Mouse (Mus musculus) stomach, postnatal 0 days (tissue): ENCODE data around the gene Syt3. TPM values are rescaled to one million over a fixed set of nuclear protein-coding genes. Genes with fewer than 3 reads are reported as not detected.

ENCODE experiments used
- ATAC-seq: fragments of 200-750 bp; cut with Nextera tagmentation; 2 replicates; pipeline ENCODE4 v1.8.0; 2017; ENCODE audit not compliant: low FRiP score, low TSS enrichment
- DNase-seq: peaks from one replicate; pipeline ENCODE4 v3.0.0-alpha.2; 2016; ENCODE audit warnings: low spot score
- H3K27ac ChIP-seq: fragments of 300-500 bp; sonication (generic); replicated peaks from 2 replicates; pipeline ENCODE4 v1.5.1; 2014; ENCODE audit warnings: mild to moderate bottlenecking, control low read depth
- H3K27me3 ChIP-seq: fragments of 300-500 bp; sonication (generic); 2 replicates; pipeline ENCODE4 v1.6.1; 2014; ENCODE audit warnings: low read length; ENCODE audit not compliant: control insufficient read depth, insufficient read depth
- H3K36me3 ChIP-seq: fragments of 300-500 bp; sonication (generic); 2 replicates; pipeline ENCODE4 v1.6.1; 2014; ENCODE audit warnings: low read length, mixed read lengths; ENCODE audit not compliant: control insufficient read depth, insufficient read depth
- H3K4me1 ChIP-seq: fragments of 300-500 bp; sonication (generic); replicated peaks from 2 replicates; pipeline ENCODE4 v1.6.1; 2014; ENCODE audit warnings: antibody characterized with exemption; ENCODE audit not compliant: control insufficient read depth, insufficient read depth
- H3K4me2 ChIP-seq: fragments of 300-500 bp; sonication (generic); replicated peaks from 2 replicates; pipeline ENCODE4 v1.6.1; 2014; ENCODE audit warnings: low read depth, mild to moderate bottlenecking, control low read depth, moderate library complexity
- H3K4me3 ChIP-seq: fragments of 300-500 bp; sonication (generic); 2 replicates; pipeline ENCODE4 v1.5.1; 2014; ENCODE audit warnings: low read depth, low read length, control low read depth
- H3K9ac ChIP-seq: fragments of 300-500 bp; sonication (generic); 2 replicates; pipeline ENCODE4 v1.6.1; 2014; ENCODE audit warnings: mild to moderate bottlenecking, low read length, control low read depth, mixed read lengths
- H3K9me3 ChIP-seq: fragments of 300-500 bp; sonication (generic); 2 replicates; pipeline ENCODE4 v1.6.1; 2016; ENCODE audit warnings: low read length; ENCODE audit not compliant: control insufficient read depth
- CTCF ChIP-seq: IDR thresholded peaks from 2 replicates; pipeline ENCODE4 v1.5.1; 2016; ENCODE audit warnings: antibody characterized with exemption, low read depth, mild to moderate bottlenecking, moderate library complexity
- EP300 ChIP-seq: optimal IDR thresholded peaks from 2 replicates; pipeline ENCODE3; 2016; ENCODE audit warnings: antibody characterized with exemption
- WGBS: fragments of 180-500 bp; shearing (Covaris S2); extraction: QIAGEN DNeasy Blood & Tissue Kit; methylation state at CpG from one replicate; pipeline ENCODE4 v1.1.7; 2014; 5-methylcytosine and 5-hydroxymethylcytosine counted together
- polyA plus RNA-seq: library from polyadenylated mRNA; unstranded; fragments of >200 nt; fragmentation: Nextera tagmentation; extraction: Ambion mirVana; gene quantifications from 2 replicates; pipeline ENCODE4 v1.2.1, GENCODE M21; 2015

Syt3 gene
- polyA plus RNA-seq, 1 experiment from 2014 or later = 1.2 TPM

DNA sequence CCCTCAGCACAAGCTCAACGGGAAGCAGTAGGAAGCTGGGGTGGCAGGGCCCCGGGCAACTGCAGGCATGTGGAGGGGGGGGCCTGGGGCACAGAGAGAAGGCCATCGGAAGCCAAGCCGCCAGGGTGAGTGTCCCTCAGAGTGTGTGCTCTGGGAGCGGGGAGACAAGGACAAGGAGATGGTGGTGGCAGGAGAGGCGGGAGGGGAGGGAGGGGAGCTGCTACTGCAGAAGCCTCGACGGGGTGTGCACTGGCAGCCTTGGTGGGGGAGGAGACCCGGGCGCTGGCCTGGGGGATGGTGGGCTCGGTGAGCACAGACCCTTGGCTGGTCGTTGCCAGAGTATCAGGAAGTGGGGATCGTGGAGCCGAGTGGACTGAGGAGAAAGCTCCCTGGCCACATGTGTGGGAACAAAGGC lies 58.5 kb downstream of the Syt3 start:
- TF ChIP-seq EP300 (no peak), CTCF (no peak)
- Histone ChIP-seq H3K27me3 (peaks cover 12% of the 10 kb centered on the region; the same call in 1 of the 2 replicates), H3K4me2 (no peak overlapping the region), H3K4me3 (peak overlapping the region; percentile 15; the same call in 1 of the 2 replicates), H3K9me3 (no peaks in the 10 kb centered on the region), H3K27ac (no peak overlapping the region), H3K4me1 (no peaks in the 10 kb centered on the region), H3K9ac (0 out of 2 replicates have a peak overlapping the region, but pooled peaks have one; percentile 9), H3K36me3 (no peaks in the 10 kb centered on the region)
- 2% methylated on average over 11 of the region's 14 CpGs for WGBS
- no peak for ATAC-seq
- DNase-seq = no peak

DNA sequence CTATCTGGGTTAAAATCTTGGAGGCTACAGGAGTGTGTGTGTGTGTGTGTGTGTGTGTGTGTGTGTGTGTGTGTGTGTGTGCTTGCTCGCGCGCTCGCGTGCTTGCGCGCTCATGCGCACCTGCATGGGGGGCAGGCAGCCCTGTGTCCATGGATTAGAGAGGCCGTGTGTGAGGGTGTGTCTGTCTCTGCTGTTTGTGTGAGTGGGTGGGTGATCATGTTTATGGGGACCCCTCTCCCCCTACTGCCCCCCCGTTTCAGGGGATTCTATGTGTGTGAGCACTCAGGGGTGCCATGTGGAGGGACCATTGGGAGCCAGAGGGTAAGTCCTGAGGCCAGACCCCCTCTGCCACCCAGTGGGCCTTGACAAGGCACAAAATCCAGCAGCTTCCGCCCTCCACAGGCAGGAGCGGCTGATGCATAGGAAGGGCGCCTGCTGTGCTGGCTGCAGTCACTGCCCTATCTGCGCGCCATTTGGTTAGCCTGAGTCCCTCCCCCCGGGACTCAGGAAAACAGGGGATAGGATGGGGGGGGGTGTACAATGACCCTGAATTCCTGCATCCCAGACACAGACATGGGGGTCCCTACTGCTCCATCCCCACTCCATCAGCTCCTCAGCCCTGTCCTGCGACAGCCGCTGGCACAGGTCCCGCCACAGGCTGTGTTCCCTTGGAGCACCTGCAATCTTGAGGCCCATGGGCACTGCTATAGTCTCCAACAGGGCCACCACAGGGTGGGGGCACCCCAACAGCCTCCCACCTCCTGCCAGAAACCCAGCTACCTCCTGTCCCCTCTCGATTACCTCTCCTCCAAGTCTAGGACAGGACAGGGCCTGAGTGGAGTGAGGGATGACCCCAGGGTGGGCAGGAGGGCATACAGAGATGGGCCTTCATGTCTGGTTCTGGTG lies 59.6 kb downstream of the Syt3 start:
- no peak overlapping the region for H3K9ac ChIP-seq
- H3K36me3 ChIP-seq = no peaks in the 10 kb centered on the region
- TF ChIP-seq CTCF (0 out of 2 replicates have a peak, but pooled peaks have one; percentile 9), EP300 (no peak)
- no peak overlapping the region for H3K4me3 ChIP-seq
- no peak overlapping the region for H3K27ac ChIP-seq
- H3K9me3 ChIP-seq = no peaks in the 10 kb centered on the region
- ATAC-seq = peak; percentile 23; the same call in 1 of the 2 replicates
- no peaks in the 10 kb centered on the region for H3K4me1 ChIP-seq
- peaks cover 12% of the 10 kb centered on the region; the same call in 1 of the 2 replicates for H3K27me3 ChIP-seq
- WGBS = 17% methylated on average over 20 of the region's 20 CpGs
- no peak overlapping the region for H3K4me2 ChIP-seq
- no peak for DNase-seq

DNA sequence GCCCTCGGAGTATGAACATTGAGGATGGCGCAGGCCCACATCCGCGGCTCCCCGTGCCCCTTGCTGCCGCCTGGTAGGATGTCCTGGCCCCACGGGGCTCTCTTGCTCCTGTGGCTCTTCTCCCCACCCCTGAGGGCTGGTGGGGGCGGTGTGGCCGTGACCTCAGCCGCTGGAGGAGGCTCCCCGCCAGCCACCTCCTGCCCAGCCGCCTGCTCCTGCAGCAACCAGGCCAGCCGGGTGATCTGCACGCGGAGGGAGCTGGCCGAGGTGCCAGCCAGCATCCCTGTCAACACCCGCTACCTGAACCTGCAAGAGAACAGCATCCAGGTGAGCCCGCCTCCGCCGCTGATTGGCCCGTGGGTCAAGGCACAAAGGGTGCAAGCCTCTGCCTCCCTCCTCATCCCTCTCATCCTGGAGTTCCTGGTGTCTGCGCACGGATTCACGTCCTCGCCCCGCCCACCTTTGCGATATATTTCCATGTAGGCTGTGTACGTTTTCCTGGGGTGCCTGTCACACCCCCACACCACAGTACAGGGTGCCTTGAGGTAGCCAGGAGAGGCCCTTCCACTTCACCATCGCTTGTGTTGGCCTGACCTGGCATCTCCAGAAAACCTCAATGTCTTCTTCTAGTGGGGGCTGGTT lies 61.1 kb downstream of the Syt3 start:
- no peak overlapping the region for H3K27ac ChIP-seq
- H3K4me1 ChIP-seq = no peaks in the 10 kb centered on the region
- H3K9ac ChIP-seq = no peak overlapping the region
- WGBS = 12% methylated on average over 27 of the region's 29 CpGs
- no peak overlapping the region for H3K4me2 ChIP-seq
- no peaks in the 10 kb centered on the region for H3K36me3 ChIP-seq
- DNase-seq (no peak), ATAC-seq (no peak)
- H3K9me3 ChIP-seq = no peaks in the 10 kb centered on the region
- no peak for TF ChIP-seq CTCF
- TF ChIP-seq EP300 = no peak
- H3K4me3 ChIP-seq = no peak overlapping the region
- H3K27me3 ChIP-seq = peaks cover 12% of the 10 kb centered on the region; the same call in 1 of the 2 replicates

DNA sequence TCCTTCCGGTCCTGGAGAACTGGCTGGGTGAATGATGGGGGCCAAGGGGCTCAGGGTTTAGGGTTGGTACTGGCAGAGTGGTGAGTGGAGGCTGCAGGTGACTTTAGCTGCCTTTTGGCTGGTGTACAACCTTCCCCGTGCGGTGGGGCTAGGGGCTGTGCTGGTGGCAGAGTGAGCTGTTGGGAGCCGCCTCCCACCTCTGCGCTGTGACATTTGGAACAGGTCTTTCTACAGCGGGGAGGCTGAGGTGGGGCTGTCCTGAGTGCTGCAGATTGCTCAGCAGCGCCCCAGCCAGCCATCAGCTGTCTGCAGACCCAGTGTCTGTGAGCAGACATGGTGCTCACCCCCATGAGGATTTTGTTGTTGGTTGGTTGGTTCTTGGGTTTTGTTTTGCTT lies 61.6 kb downstream of the Syt3 start:
- H3K27me3 ChIP-seq = peaks cover 12% of the 10 kb centered on the region; the same call in 1 of the 2 replicates
- no peak for DNase-seq
- 10% methylated on average over 7 of the region's 7 CpGs for WGBS
- no peaks in the 10 kb centered on the region for H3K9me3 ChIP-seq
- no peak for ATAC-seq
- no peak overlapping the region for H3K9ac ChIP-seq
- H3K4me2 ChIP-seq = no peak overlapping the region
- H3K4me3 ChIP-seq = no peak overlapping the region
- H3K36me3 ChIP-seq = no peaks in the 10 kb centered on the region
- H3K4me1 ChIP-seq = no peaks in the 10 kb centered on the region
- no peak for TF ChIP-seq CTCF
- TF ChIP-seq EP300 = no peak
- no peak overlapping the region for H3K27ac ChIP-seq

- no peaks in the 10 kb centered on the region for H3K9me3 ChIP-seq
- WGBS = 37% methylated on average over 12 of the region's 12 CpGs
- H3K9ac ChIP-seq = no peak overlapping the region
- ATAC-seq (no peak), DNase-seq (no peak)
- H3K4me3 ChIP-seq = no peak overlapping the region
- no peak overlapping the region for H3K4me2 ChIP-seq
- TF ChIP-seq EP300 (no peak), CTCF (no peak; the same call in 1 of the 2 replicates)
- no peak overlapping the region for H3K27ac ChIP-seq
- no peaks in the 10 kb centered on the region for H3K4me1 ChIP-seq
- no peaks in the 10 kb centered on the region for H3K36me3 ChIP-seq
- H3K27me3 ChIP-seq = peaks cover 12% of the 10 kb centered on the region; the same call in 1 of the 2 replicates
Measured at GRCm38 (mm10) chr7:44446070-44446855, 62.4 kb downstream of the Syt3 start.

Other genes starting within 250 kb of the Syt3 start
- not detected in 2 replicates for gene Klk1b16, start 247.3 kb upstream of the Syt3 start, polyA plus RNA-seq
- gene Klk1b24, start 195.9 kb upstream of the Syt3 start, polyA plus RNA-seq = not detected in 2 replicates
- gene Klk1b3, start 185.9 kb upstream of the Syt3 start, polyA plus RNA-seq = not detected in 2 replicates
- gene Klk1b4, start 176.7 kb upstream of the Syt3 start, polyA plus RNA-seq = not detected in 2 replicates
- not detected in 2 replicates for gene Klk1b5, start 168.2 kb upstream of the Syt3 start, polyA plus RNA-seq
- 9.7 and 10.7 TPM in 2 replicates for gene Klk1, start 158.7 kb upstream of the Syt3 start, polyA plus RNA-seq
- gene Gm36864, start 147.9 kb upstream of the Syt3 start, polyA plus RNA-seq = 0.13 TPM in 1 of 2 replicates, not detected in the other
- 0.57 and 0.65 TPM in 2 replicates for gene 1700028J19Rik, start 137.4 kb upstream of the Syt3 start, polyA plus RNA-seq
- 52.9 and 60.0 TPM in 2 replicates for gene 2410002F23Rik, start 137.4 kb upstream of the Syt3 start, polyA plus RNA-seq
- not detected in 2 replicates for gene Acp4, start 126.7 kb upstream of the Syt3 start, polyA plus RNA-seq
- not detected in 2 replicates for gene Gm15517, start 122.7 kb upstream of the Syt3 start, polyA plus RNA-seq
- gene Clec11a, start 77.2 kb upstream of the Syt3 start, polyA plus RNA-seq = 11.1 and 11.4 TPM in 2 replicates
- 0.53 and 0.61 TPM in 2 replicates for gene Shank1, start 73.8 kb upstream of the Syt3 start, polyA plus RNA-seq
- 0.68 and 0.75 TPM in 2 replicates for gene 1700008O03Rik, start 1.7 kb downstream of the Syt3 start, polyA plus RNA-seq
- 0.36 and 0.52 TPM in 2 replicates for gene Lrrc4b, start 44.9 kb downstream of the Syt3 start, polyA plus RNA-seq
- 0.12 and 0.21 TPM in 2 replicates for gene Aspdh, start 81.3 kb downstream of the Syt3 start, polyA plus RNA-seq
- gene Josd2, start 83.9 kb downstream of the Syt3 start, polyA plus RNA-seq = 32.8 and 33.7 TPM in 2 replicates
- 60.7 and 65.5 TPM in 2 replicates for gene Emc10, start 112.4 kb downstream of the Syt3 start, polyA plus RNA-seq
- gene Fam71e1, start 112.5 kb downstream of the Syt3 start, polyA plus RNA-seq = 5.9 and 8.3 TPM in 2 replicates
- gene Mybpc2, start 140.6 kb downstream of the Syt3 start, polyA plus RNA-seq = 0.21 and 0.32 TPM in 2 replicates
- 0.13 and 0.22 TPM in 2 replicates for gene Spib, start 148.0 kb downstream of the Syt3 start, polyA plus RNA-seq
- gene Pold1, start 164.7 kb downstream of the Syt3 start, polyA plus RNA-seq = 18.7 and 18.9 TPM in 2 replicates
- gene Nr1h2, start 169.8 kb downstream of the Syt3 start, polyA plus RNA-seq = 56.5 and 59.7 TPM in 2 replicates
- gene Napsa, start 188.3 kb downstream of the Syt3 start, polyA plus RNA-seq = 0.50 and 0.55 TPM in 2 replicates
- 0.06 and 0.10 TPM in 2 replicates for gene Kcnc3, start 206.6 kb downstream of the Syt3 start, polyA plus RNA-seq